Mouse (Mus musculus): ENCODE measurements at regions not wholly inside any gene's neighbourhood (a gene's known extent, or its start where the extent isn't known, plus 50 kb on each side); places are given as distances from the start of the nearest gene placed in this dataset.

DNA sequence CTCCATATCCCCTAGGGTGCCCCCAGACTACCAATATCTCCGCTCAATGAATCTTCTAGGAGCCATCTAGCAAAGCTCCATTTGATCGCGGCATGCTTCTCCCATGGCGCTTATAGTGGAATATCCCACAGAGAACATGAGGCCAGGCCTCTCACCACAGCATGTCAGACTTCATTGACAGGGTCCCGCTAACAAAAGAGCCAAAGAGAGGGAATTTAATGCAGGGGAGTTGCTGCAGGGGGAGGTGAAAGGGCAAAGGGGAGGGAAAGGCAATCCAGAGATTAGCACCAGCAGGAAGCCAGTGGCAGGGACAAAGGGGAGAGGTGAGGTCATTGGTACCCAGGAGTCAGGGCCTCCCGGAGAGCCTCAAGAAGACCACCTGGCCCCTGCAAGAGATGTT lies 424.0 kb upstream of the Smim15 start:
- TF ChIP-seq CTCF (conservative IDR thresholded peaks at IDR 0.05; ENCODE audit: low read length): no peak
- TF ChIP-seq POU5F1 (IDR thresholded peaks at IDR 0.05; ENCODE audit: borderline replicate concordance, low read length): no peak
- no peak for TF ChIP-seq NANOG (IDR thresholded peaks at IDR 0.05; ENCODE audit: borderline replicate concordance, low read length)

All from E14TG2a.4 (cell line).